Mouse (Mus musculus): Measurements from ENCODE around the gene Limk2. TPM values are rescaled to one million over a fixed set of nuclear protein-coding genes. Genes with fewer than 3 reads are reported as not detected.
A peak's percentile ranks its signal among the peaks of the same experiment; 100 is the strongest.

Limk2 gene
- polyA plus RNA-seq, 1 experiment from 2014 or later = 69.3 TPM

- no peak for TF ChIP-seq EP300 (optimal IDR thresholded peaks at IDR 0.05)
- no peak for TF ChIP-seq CTCF (IDR thresholded peaks at IDR 0.05; ENCODE audit: low read depth)
- 80% methylated on average over 7 of the region's 7 CpGs for WGBS
- Histone ChIP-seq H3K9me3 (ENCODE audit: control insufficient read depth, low read length) (no peaks in the 10 kb centered on the region), H3K4me1 (replicated peaks; ENCODE audit: control insufficient read depth, insufficient read depth) (peaks cover 4% of the 10 kb centered on the region; the same call in 1 of the 2 replicates), H3K27me3 (ENCODE audit: control insufficient read depth, insufficient read depth, low read length) (no peaks in the 10 kb centered on the region), H3K27ac (replicated peaks) (no peak overlapping the region), H3K4me2 (replicated peaks; ENCODE audit: low read depth) (no peak overlapping the region), H3K36me3 (ENCODE audit: control insufficient read depth, insufficient read depth, low read length) (no peaks in the 10 kb centered on the region), H3K4me3 (ENCODE audit: low read depth, low read length) (no peak overlapping the region), H3K9ac (ENCODE audit: low read length) (no peak overlapping the region)
- DNase-seq (ENCODE audit: low spot score) (no peak), ATAC-seq (ENCODE audit: low FRiP score, low TSS enrichment) (no peak)
Measured at GRCm38 (mm10) chr11:3404287-3405047, 4.5 kb downstream of the Limk2 start.

DNA sequence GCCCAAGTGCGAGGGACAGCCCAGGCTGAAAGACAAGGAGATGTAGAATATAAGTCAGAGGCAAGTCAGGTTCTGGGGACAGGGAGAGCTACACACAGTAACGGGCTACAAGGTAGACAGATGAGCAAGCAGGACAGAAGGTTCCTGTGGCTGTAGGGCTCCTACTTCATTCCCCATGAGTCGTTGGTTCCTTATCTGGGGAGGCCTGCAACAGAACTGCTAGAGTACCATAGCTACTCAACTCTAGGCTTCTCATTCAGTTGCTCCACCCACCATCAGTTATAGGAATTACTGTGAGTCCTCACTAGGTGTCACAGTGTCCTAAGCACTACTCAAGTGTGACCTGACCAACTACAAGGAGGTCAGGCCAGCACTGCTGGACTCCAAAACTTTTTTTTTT, 6.0 kb downstream of the Limk2 start:
- no peak for DNase-seq (ENCODE audit: low spot score)
- no peaks in the 10 kb centered on the region for H3K27me3 ChIP-seq (ENCODE audit: control insufficient read depth, insufficient read depth, low read length)
- 78% methylated on average over 3 of the region's 3 CpGs for WGBS

GRCm38 (mm10) chr11:3398318-3398717, 10.7 kb downstream of the Limk2 start:
- no peaks in the 10 kb centered on the region for H3K9me3 ChIP-seq (ENCODE audit: control insufficient read depth, low read length)
- H3K27me3 ChIP-seq (ENCODE audit: control insufficient read depth, insufficient read depth, low read length) = no peaks in the 10 kb centered on the region
- H3K36me3 ChIP-seq (ENCODE audit: control insufficient read depth, insufficient read depth, low read length) = no peaks in the 10 kb centered on the region; the same call in 1 of the 2 replicates
- no peak overlapping the region for H3K4me3 ChIP-seq (ENCODE audit: low read depth, low read length)
- H3K4me1 ChIP-seq (replicated peaks; ENCODE audit: control insufficient read depth, insufficient read depth) = no peaks in the 10 kb centered on the region
- H3K4me2 ChIP-seq (replicated peaks; ENCODE audit: low read depth) = no peak overlapping the region
- no peak overlapping the region for H3K27ac ChIP-seq (replicated peaks)
- TF ChIP-seq CTCF (IDR thresholded peaks at IDR 0.05; ENCODE audit: low read depth) (no peak), EP300 (optimal IDR thresholded peaks at IDR 0.05) (no peak)
- no peak overlapping the region for H3K9ac ChIP-seq (ENCODE audit: low read length)
- ATAC-seq (ENCODE audit: low FRiP score, low TSS enrichment) (peak; percentile 76), DNase-seq (ENCODE audit: low spot score) (no peak)
- 69% methylated on average over 1 of the region's 1 CpGs for WGBS

More for the DNA sequence above, 6.0 kb downstream of the Limk2 start:
- Histone ChIP-seq H3K27ac (replicated peaks) (no peak overlapping the region), H3K4me1 (replicated peaks; ENCODE audit: control insufficient read depth, insufficient read depth) (peaks cover under 1% of the 10 kb centered on the region; the same call in 1 of the 2 replicates), H3K4me2 (replicated peaks; ENCODE audit: low read depth) (no peak overlapping the region), H3K4me3 (ENCODE audit: low read depth, low read length) (no peak overlapping the region), H3K36me3 (ENCODE audit: control insufficient read depth, insufficient read depth, low read length) (no peaks in the 10 kb centered on the region), H3K9ac (ENCODE audit: low read length) (no peak overlapping the region), H3K9me3 (ENCODE audit: control insufficient read depth, low read length) (no peaks in the 10 kb centered on the region)
- ATAC-seq (ENCODE audit: low FRiP score, low TSS enrichment) = no peak
- no peak for TF ChIP-seq EP300 (optimal IDR thresholded peaks at IDR 0.05)
- TF ChIP-seq CTCF (IDR thresholded peaks at IDR 0.05; ENCODE audit: low read depth) = no peak

- H3K27ac ChIP-seq (replicated peaks) = no peak overlapping the region
- no peaks in the 10 kb centered on the region for H3K4me1 ChIP-seq (replicated peaks; ENCODE audit: control insufficient read depth, insufficient read depth)
- H3K27me3 ChIP-seq (ENCODE audit: control insufficient read depth, insufficient read depth, low read length) = no peaks in the 10 kb centered on the region
- H3K9me3 ChIP-seq (ENCODE audit: control insufficient read depth, low read length) = no peaks in the 10 kb centered on the region
- H3K4me3 ChIP-seq (ENCODE audit: low read depth, low read length) = no peak overlapping the region
- TF ChIP-seq EP300 (optimal IDR thresholded peaks at IDR 0.05) = no peak
- no peak for TF ChIP-seq CTCF (IDR thresholded peaks at IDR 0.05; ENCODE audit: low read depth)
- ATAC-seq (ENCODE audit: low FRiP score, low TSS enrichment) (no peak), DNase-seq (ENCODE audit: low spot score) (no peak)
- no peak overlapping the region for H3K9ac ChIP-seq (ENCODE audit: low read length)
- no peak overlapping the region for H3K4me2 ChIP-seq (replicated peaks; ENCODE audit: low read depth)
- WGBS = 76% methylated on average over 8 of the region's 8 CpGs
- no peaks in the 10 kb centered on the region; the same call in 1 of the 2 replicates for H3K36me3 ChIP-seq (ENCODE audit: control insufficient read depth, insufficient read depth, low read length)
Measured at GRCm38 (mm10) chr11:3396562-3396961, 12.4 kb downstream of the Limk2 start.

DNA sequence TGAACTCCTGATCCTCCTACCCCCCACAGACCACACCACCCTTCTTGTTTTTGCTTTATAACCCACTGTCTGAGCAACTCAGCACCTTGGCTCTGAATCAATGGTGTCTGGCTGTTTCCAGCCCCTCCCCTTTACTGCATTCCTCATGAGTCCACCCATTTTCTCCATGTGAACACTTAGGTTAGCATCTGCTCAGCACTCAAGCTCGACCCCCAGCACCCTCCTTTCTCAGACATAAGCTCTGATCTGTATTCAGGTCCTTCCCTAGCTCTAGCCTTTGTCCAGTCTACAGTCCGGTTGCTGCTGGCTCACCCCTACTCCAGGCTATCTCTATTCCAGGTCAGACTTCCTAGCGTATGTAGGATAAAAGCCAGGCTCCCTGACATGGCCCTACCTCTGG, 12.9 kb downstream of the Limk2 start:
- TF ChIP-seq EP300 (optimal IDR thresholded peaks at IDR 0.05) (no peak), CTCF (IDR thresholded peaks at IDR 0.05; ENCODE audit: low read depth) (no peak)
- H3K4me3 ChIP-seq (ENCODE audit: low read depth, low read length) = no peak overlapping the region
- no peaks in the 10 kb centered on the region for H3K4me1 ChIP-seq (replicated peaks; ENCODE audit: control insufficient read depth, insufficient read depth)
- DNase-seq (ENCODE audit: low spot score) (no peak), ATAC-seq (ENCODE audit: low FRiP score, low TSS enrichment) (no peak)
- 86% methylated on average over 3 of the region's 3 CpGs for WGBS
- H3K9ac ChIP-seq (ENCODE audit: low read length) = no peak overlapping the region
- no peaks in the 10 kb centered on the region for H3K27me3 ChIP-seq (ENCODE audit: control insufficient read depth, insufficient read depth, low read length)
- H3K27ac ChIP-seq (replicated peaks) = no peak overlapping the region
- no peak overlapping the region for H3K4me2 ChIP-seq (replicated peaks; ENCODE audit: low read depth)
- H3K36me3 ChIP-seq (ENCODE audit: control insufficient read depth, insufficient read depth, low read length) = no peaks in the 10 kb centered on the region; the same call in 1 of the 2 replicates
- H3K9me3 ChIP-seq (ENCODE audit: control insufficient read depth, low read length) = no peaks in the 10 kb centered on the region

DNA sequence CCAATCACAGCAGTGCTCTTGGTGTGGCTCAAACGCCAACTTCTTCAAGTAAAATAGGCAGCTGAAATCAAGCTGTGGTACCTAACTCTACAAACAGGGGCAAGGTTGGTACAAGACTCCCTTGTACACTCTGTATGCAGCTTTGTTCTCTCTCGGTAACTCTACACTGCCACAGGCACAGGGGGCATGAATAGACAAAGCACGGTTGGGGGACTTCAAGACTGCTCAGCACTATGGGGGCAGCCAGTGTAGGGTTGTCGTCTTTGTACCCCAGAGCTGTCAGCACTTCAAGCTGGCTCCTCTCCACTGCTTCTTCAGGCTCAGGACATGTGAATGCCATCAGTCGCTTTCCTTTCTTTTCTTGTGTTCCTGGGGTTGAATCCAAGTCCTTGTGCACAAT, 14.5 kb downstream of the Limk2 start:
- H3K4me1 ChIP-seq (replicated peaks; ENCODE audit: control insufficient read depth, insufficient read depth) = no peaks in the 10 kb centered on the region
- DNase-seq (ENCODE audit: low spot score) (no peak), ATAC-seq (ENCODE audit: low FRiP score, low TSS enrichment) (no peak)
- no peak overlapping the region for H3K27ac ChIP-seq (replicated peaks)
- no peak overlapping the region for H3K4me3 ChIP-seq (ENCODE audit: low read depth, low read length)
- WGBS = 80% methylated on average over 5 of the region's 5 CpGs
- TF ChIP-seq EP300 (optimal IDR thresholded peaks at IDR 0.05) = no peak
- no peak for TF ChIP-seq CTCF (IDR thresholded peaks at IDR 0.05; ENCODE audit: low read depth)
- no peaks in the 10 kb centered on the region for H3K27me3 ChIP-seq (ENCODE audit: control insufficient read depth, insufficient read depth, low read length)
- H3K4me2 ChIP-seq (replicated peaks; ENCODE audit: low read depth) = no peak overlapping the region
- no peaks in the 10 kb centered on the region; the same call in 1 of the 2 replicates for H3K36me3 ChIP-seq (ENCODE audit: control insufficient read depth, insufficient read depth, low read length)
- H3K9ac ChIP-seq (ENCODE audit: low read length) = no peak overlapping the region
- H3K9me3 ChIP-seq (ENCODE audit: control insufficient read depth, low read length) = no peaks in the 10 kb centered on the region

Data from stomach, postnatal 0 days (tissue).